Mouse (Mus musculus): ENCODE measurements around the gene Gm49776. TPM values are rescaled to one million over a fixed set of nuclear protein-coding genes. Genes with fewer than 3 reads are reported as not detected.

Gm49776 gene
- polyA plus RNA-seq, 1 experiment from 2014 or later, result not detected

- Histone ChIP-seq H3K27ac (ENCODE audit: low read depth, low read length) (no peak within 1 kb of the TSS), H3K4me1 (ENCODE audit: control insufficient read depth, insufficient read depth, low read length) (peaks cover 27% of the 10 kb centered on the region), H3K9ac (ENCODE audit: low read length) (no peak within 1 kb of the TSS), H3K4me3 (ENCODE audit: low read depth, low read length) (no peak within 1 kb of the TSS), H3K4me2 (no peak within 1 kb of the TSS), H3K27me3 (ENCODE audit: control insufficient read depth, insufficient read depth, low read length) (no peaks in the 10 kb centered on the region), H3K36me3 (ENCODE audit: control insufficient read depth, insufficient read depth, low read length) (no peaks in the 10 kb centered on the region), H3K9me3 (ENCODE audit: control insufficient read depth, low read length) (no peaks in the 10 kb centered on the region)
- DNase-seq (ENCODE audit: low spot score, missing footprints) (no peak), ATAC-seq (ENCODE audit: low FRiP score) (no peak)
- WGBS, result 90% methylated on average over 4 of the region's 4 CpGs
Measured at GRCm38 (mm10) chr16:18217579-18217978, 40.5 kb downstream of the Gm49776 start, which contains the start of gene Ccdc188. Gene Ccdc188 (plus strand): TSS chr16:18217879.

- Histone ChIP-seq H3K9me3 (ENCODE audit: control insufficient read depth, low read length) (no peaks in the 10 kb centered on the region), H3K27me3 (ENCODE audit: control insufficient read depth, insufficient read depth, low read length) (no peaks in the 10 kb centered on the region), H3K4me2 (peak overlapping the region; percentile 46), H3K4me3 (ENCODE audit: low read depth, low read length) (0 out of 2 replicates have a peak overlapping the region, but pooled peaks have one; percentile 9), H3K9ac (ENCODE audit: low read length) (peak overlapping the region; percentile 49; the same call in 1 of the 2 replicates), H3K27ac (ENCODE audit: low read depth, low read length) (peak overlapping the region; percentile 83), H3K4me1 (ENCODE audit: control insufficient read depth, insufficient read depth, low read length) (peaks cover 24% of the 10 kb centered on the region), H3K36me3 (ENCODE audit: control insufficient read depth, insufficient read depth, low read length) (no peaks in the 10 kb centered on the region)
- no peak for ATAC-seq (ENCODE audit: low FRiP score)
- DNase-seq (ENCODE audit: low spot score, missing footprints), result no peak
- 73% methylated on average over 7 of the region's 7 CpGs for WGBS
Measured at GRCm38 (mm10) chr16:18214858-18215257, 43.3 kb downstream of the Gm49776 start.

- 22% methylated on average over 6 of the region's 6 CpGs for WGBS
- DNase-seq (ENCODE audit: low spot score, missing footprints) (peak; percentile 99), ATAC-seq (ENCODE audit: low FRiP score) (peak; percentile 95)
- Histone ChIP-seq H3K9me3 (ENCODE audit: control insufficient read depth, low read length) (no peaks in the 10 kb centered on the region), H3K4me1 (ENCODE audit: control insufficient read depth, insufficient read depth, low read length) (peaks cover 23% of the 10 kb centered on the region), H3K4me3 (ENCODE audit: low read depth, low read length) (peak overlapping the region; percentile 9), H3K4me2 (peak overlapping the region; percentile 46), H3K9ac (ENCODE audit: low read length) (peak overlapping the region; percentile 49), H3K27ac (ENCODE audit: low read depth, low read length) (peak overlapping the region; percentile 83), H3K36me3 (ENCODE audit: control insufficient read depth, insufficient read depth, low read length) (no peaks in the 10 kb centered on the region), H3K27me3 (ENCODE audit: control insufficient read depth, insufficient read depth, low read length) (no peaks in the 10 kb centered on the region)
Measured at GRCm38 (mm10) chr16:18213689-18214088, 44.4 kb downstream of the Gm49776 start.

GRCm38 (mm10) chr16:18211417-18212171, 46.5 kb downstream of the Gm49776 start:
- H3K27ac ChIP-seq (ENCODE audit: low read depth, low read length), result no peak overlapping the region
- DNase-seq (ENCODE audit: low spot score, missing footprints) (peak; percentile 99), ATAC-seq (ENCODE audit: low FRiP score) (no peak)
- H3K4me2 ChIP-seq, result no peak overlapping the region
- WGBS, result 52% methylated on average over 10 of the region's 10 CpGs
- H3K9me3 ChIP-seq (ENCODE audit: control insufficient read depth, low read length), result no peaks in the 10 kb centered on the region
- H3K4me3 ChIP-seq (ENCODE audit: low read depth, low read length), result no peak overlapping the region
- H3K36me3 ChIP-seq (ENCODE audit: control insufficient read depth, insufficient read depth, low read length), result no peaks in the 10 kb centered on the region
- peaks cover 23% of the 10 kb centered on the region for H3K4me1 ChIP-seq (ENCODE audit: control insufficient read depth, insufficient read depth, low read length)
- no peak overlapping the region for H3K9ac ChIP-seq (ENCODE audit: low read length)
- H3K27me3 ChIP-seq (ENCODE audit: control insufficient read depth, insufficient read depth, low read length), result no peaks in the 10 kb centered on the region

- Histone ChIP-seq H3K4me1 (ENCODE audit: control insufficient read depth, insufficient read depth, low read length) (peaks cover 23% of the 10 kb centered on the region), H3K9me3 (ENCODE audit: control insufficient read depth, low read length) (no peaks in the 10 kb centered on the region), H3K27ac (ENCODE audit: low read depth, low read length) (no peak overlapping the region), H3K27me3 (ENCODE audit: control insufficient read depth, insufficient read depth, low read length) (no peaks in the 10 kb centered on the region), H3K9ac (ENCODE audit: low read length) (no peak overlapping the region), H3K36me3 (ENCODE audit: control insufficient read depth, insufficient read depth, low read length) (no peaks in the 10 kb centered on the region), H3K4me2 (no peak overlapping the region), H3K4me3 (ENCODE audit: low read depth, low read length) (no peak overlapping the region)
- DNase-seq (ENCODE audit: low spot score, missing footprints) (peak; percentile 95), ATAC-seq (ENCODE audit: low FRiP score) (no peak)
- 33% methylated on average over 8 of the region's 8 CpGs for WGBS
Measured at GRCm38 (mm10) chr16:18210701-18211416, 47.3 kb downstream of the Gm49776 start.

GRCm38 (mm10) chr16:18203430-18204091, 54.6 kb downstream of the Gm49776 start:
- 74% methylated on average over 7 of the region's 7 CpGs for WGBS
- no peak for DNase-seq (ENCODE audit: low spot score, missing footprints)

GRCm38 (mm10) chr16:18202061-18202460, 56.1 kb downstream of the Gm49776 start:
- DNase-seq (ENCODE audit: low spot score, missing footprints) (no peak), ATAC-seq (ENCODE audit: low FRiP score) (no peak)
- H3K4me2 ChIP-seq, result no peak overlapping the region
- H3K9ac ChIP-seq (ENCODE audit: low read length), result no peak overlapping the region
- H3K36me3 ChIP-seq (ENCODE audit: control insufficient read depth, insufficient read depth, low read length), result no peaks in the 10 kb centered on the region
- WGBS, result 83% methylated on average over 1 of the region's 1 CpGs
- H3K27ac ChIP-seq (ENCODE audit: low read depth, low read length), result no peak overlapping the region
- no peak overlapping the region for H3K4me3 ChIP-seq (ENCODE audit: low read depth, low read length)
- no peaks in the 10 kb centered on the region for H3K9me3 ChIP-seq (ENCODE audit: control insufficient read depth, low read length)
- H3K4me1 ChIP-seq (ENCODE audit: control insufficient read depth, insufficient read depth, low read length), result peaks cover 6% of the 10 kb centered on the region
- no peaks in the 10 kb centered on the region for H3K27me3 ChIP-seq (ENCODE audit: control insufficient read depth, insufficient read depth, low read length)

More at GRCm38 (mm10) chr16:18203430-18204091, 54.6 kb downstream of the Gm49776 start:
- H3K36me3 ChIP-seq (ENCODE audit: control insufficient read depth, insufficient read depth, low read length), result no peaks in the 10 kb centered on the region
- H3K4me3 ChIP-seq (ENCODE audit: low read depth, low read length), result no peak overlapping the region
- no peak overlapping the region for H3K9ac ChIP-seq (ENCODE audit: low read length)
- H3K27me3 ChIP-seq (ENCODE audit: control insufficient read depth, insufficient read depth, low read length), result no peaks in the 10 kb centered on the region
- 0 out of 2 replicates have a peak, but pooled peaks have one; percentile 6 for ATAC-seq (ENCODE audit: low FRiP score)
- peaks cover 6% of the 10 kb centered on the region for H3K4me1 ChIP-seq (ENCODE audit: control insufficient read depth, insufficient read depth, low read length)
- H3K4me2 ChIP-seq, result no peak overlapping the region
- no peak overlapping the region for H3K27ac ChIP-seq (ENCODE audit: low read depth, low read length)
- no peaks in the 10 kb centered on the region for H3K9me3 ChIP-seq (ENCODE audit: control insufficient read depth, low read length)

- no peak for ATAC-seq (ENCODE audit: low FRiP score)
- Histone ChIP-seq H3K27ac (ENCODE audit: low read depth, low read length) (no peak overlapping the region), H3K4me1 (ENCODE audit: control insufficient read depth, insufficient read depth, low read length) (peaks cover 6% of the 10 kb centered on the region), H3K4me2 (no peak overlapping the region), H3K9me3 (ENCODE audit: control insufficient read depth, low read length) (no peaks in the 10 kb centered on the region), H3K9ac (ENCODE audit: low read length) (no peak overlapping the region), H3K4me3 (ENCODE audit: low read depth, low read length) (no peak overlapping the region), H3K36me3 (ENCODE audit: control insufficient read depth, insufficient read depth, low read length) (no peaks in the 10 kb centered on the region), H3K27me3 (ENCODE audit: control insufficient read depth, insufficient read depth, low read length) (no peaks in the 10 kb centered on the region)
- no peak for DNase-seq (ENCODE audit: low spot score, missing footprints)
- WGBS, result 62% methylated on average over 1 of the region's 1 CpGs
Measured at GRCm38 (mm10) chr16:18201620-18202019, 56.5 kb downstream of the Gm49776 start.

All from midbrain, embryonic 11.5 days (tissue).